Mouse (Mus musculus) limb, embryonic 14.5 days (tissue): ENCODE measurements around the gene Grip1. TPM values are rescaled to one million over a fixed set of nuclear protein-coding genes. Genes with fewer than 3 reads are reported as not detected.
A peak's percentile ranks its signal among the peaks of the same experiment; 100 is the strongest.

ENCODE experiments used
- ATAC-seq: fragments of 200-750 bp; cut with Nextera tagmentation; 2 replicates; pipeline ENCODE4 v1.8.0; 2017; ENCODE audit warnings: low read depth, moderate number of reproducible peaks, moderate TSS enrichment; ENCODE audit not compliant: low FRiP score
- DNase-seq: peaks from one replicate; pipeline ENCODE4 v3.0.0-alpha.2; 2015; ENCODE audit warnings: low spot score
- H3K27ac ChIP-seq: fragments of 300-500 bp; sonication (generic); replicated peaks from 2 replicates; pipeline ENCODE4 v1.5.1; 2014; ENCODE audit warnings: low read depth, mild to moderate bottlenecking, low read length, moderate library complexity, mixed read lengths
- H3K27me3 ChIP-seq: fragments of 300-500 bp; sonication (generic); 2 replicates; pipeline ENCODE4 v1.6.1; 2014; ENCODE audit warnings: low read length, mixed read lengths; ENCODE audit not compliant: control insufficient read depth, insufficient read depth
- H3K36me3 ChIP-seq: fragments of 300-500 bp; sonication (generic); 2 replicates; pipeline ENCODE4 v1.6.1; 2014; ENCODE audit warnings: mild to moderate bottlenecking, low read length, moderate library complexity, mixed read lengths; ENCODE audit not compliant: control insufficient read depth, insufficient read depth
- H3K4me1 ChIP-seq: fragments of 300-500 bp; sonication (generic); 2 replicates; pipeline ENCODE4 v1.6.1; 2014; ENCODE audit warnings: antibody characterized with exemption, low read length, mixed read lengths; ENCODE audit not compliant: control insufficient read depth, insufficient read depth
- H3K4me2 ChIP-seq: fragments of 300-500 bp; sonication (generic); replicated peaks from 2 replicates; pipeline ENCODE4 v1.6.1; 2014; ENCODE audit warnings: low read depth, mild to moderate bottlenecking, low read length, moderate library complexity; ENCODE audit not compliant: severe bottlenecking
- H3K4me3 ChIP-seq: fragments of 300-500 bp; sonication (generic); replicated peaks from 2 replicates; pipeline ENCODE4 v1.5.1; 2014; ENCODE audit warnings: low read length
- H3K9ac ChIP-seq: fragments of 300-500 bp; sonication (generic); 2 replicates; pipeline ENCODE4 v1.6.1; 2014; ENCODE audit warnings: mild to moderate bottlenecking, low read depth, low read length, moderate library complexity; ENCODE audit not compliant: severe bottlenecking
- H3K9me3 ChIP-seq: fragments of 300-500 bp; sonication (generic); 2 replicates; pipeline ENCODE4 v1.6.1; 2016; ENCODE audit warnings: low read length; ENCODE audit not compliant: control insufficient read depth
- POLR2A ChIP-seq: fragments of 200-500 bp; IDR thresholded peaks from 2 replicates; pipeline ENCODE4 v1.8.0; 2012; ENCODE audit warnings: inconsistent platforms, mild to moderate bottlenecking, moderate library complexity, borderline replicate concordance; ENCODE audit not compliant: insufficient read depth, insufficient read length; ENCODE audit errors: extremely low read depth
- WGBS: fragments of 180-500 bp; shearing (Covaris S2); extraction: QIAGEN DNeasy Blood & Tissue Kit; methylation state at CpG from one replicate; pipeline ENCODE4 v1.1.7; 2014; 5-methylcytosine and 5-hydroxymethylcytosine counted together
- polyA plus RNA-seq, 2 experiments: library from polyadenylated mRNA; depleted of rRNA in 1 of 2; stranded (reverse) in 1 of 2; unstranded in 1 of 2; fragments of >200 nt; fragmentation: Nextera tagmentation in 1 of 2; extraction: Ambion mirVana in 1 of 2; gene quantifications; 2 replicates each; pipeline versions ENCODE4 v1.2.1 to v1.2.3; 2012 to 2014

The Grip1 gene
- polyA plus RNA-seq, 2 experiments, result 5.9 to 7.6 TPM

- Histone ChIP-seq H3K9ac (no peak overlapping the region), H3K27me3 (no peaks in the 10 kb centered on the region), H3K27ac (no peak overlapping the region), H3K4me1 (no peaks in the 10 kb centered on the region), H3K9me3 (no peaks in the 10 kb centered on the region), H3K36me3 (no peaks in the 10 kb centered on the region), H3K4me2 (no peak overlapping the region), H3K4me3 (no peak overlapping the region)
- 68% methylated on average over 4 of the region's 4 CpGs for WGBS
- DNase-seq (no peak), ATAC-seq (no peak)
- TF ChIP-seq POLR2A, result no peak
Measured at GRCm38 (mm10) chr10:119415106-119415505, 38.5 kb upstream of the Grip1 start.

DNA sequence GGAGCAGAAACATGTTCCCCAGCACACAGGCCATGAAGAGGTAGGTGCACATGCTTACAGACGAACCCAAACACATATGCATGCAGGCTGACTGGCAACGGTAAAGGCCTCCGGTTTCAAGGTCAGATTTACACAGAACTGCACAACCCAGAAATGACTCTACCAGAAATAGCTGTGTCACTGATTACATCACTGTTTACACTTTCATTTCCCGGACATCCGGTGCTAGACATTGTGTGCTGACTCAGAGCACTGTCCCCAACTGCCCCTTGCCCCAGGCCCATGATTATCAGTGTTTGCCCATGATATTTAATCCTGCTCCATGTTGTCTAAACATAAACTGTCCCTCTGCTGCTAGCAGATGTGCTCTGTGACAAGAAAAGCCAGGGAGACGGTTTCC, 32.2 kb upstream of the Grip1 start:
- Histone ChIP-seq H3K9me3 (no peaks in the 10 kb centered on the region), H3K27me3 (no peaks in the 10 kb centered on the region), H3K9ac (no peak overlapping the region), H3K27ac (no peak overlapping the region), H3K36me3 (no peaks in the 10 kb centered on the region), H3K4me1 (no peaks in the 10 kb centered on the region), H3K4me2 (no peak overlapping the region), H3K4me3 (no peak overlapping the region)
- DNase-seq, result no peak
- 70% methylated on average over 6 of the region's 6 CpGs for WGBS
- ATAC-seq, result no peak
- no peak for TF ChIP-seq POLR2A

GRCm38 (mm10) chr10:119423821-119424534, 29.7 kb upstream of the Grip1 start:
- Histone ChIP-seq H3K27ac (no peak overlapping the region), H3K36me3 (no peaks in the 10 kb centered on the region), H3K9ac (no peak overlapping the region), H3K9me3 (no peaks in the 10 kb centered on the region), H3K4me3 (no peak overlapping the region), H3K4me2 (no peak overlapping the region), H3K4me1 (no peaks in the 10 kb centered on the region), H3K27me3 (no peaks in the 10 kb centered on the region)
- DNase-seq, result no peak
- TF ChIP-seq POLR2A, result no peak
- 71% methylated on average over 11 of the region's 11 CpGs for WGBS
- ATAC-seq, result peak; percentile 57

- Histone ChIP-seq H3K4me2 (no peak overlapping the region), H3K27ac (no peak overlapping the region), H3K4me3 (no peak overlapping the region), H3K9me3 (no peaks in the 10 kb centered on the region), H3K9ac (no peak overlapping the region), H3K27me3 (no peaks in the 10 kb centered on the region), H3K36me3 (no peaks in the 10 kb centered on the region), H3K4me1 (no peaks in the 10 kb centered on the region)
- TF ChIP-seq POLR2A, result no peak
- no peak for ATAC-seq
- WGBS, result 91% methylated on average over 7 of the region's 7 CpGs
- DNase-seq, result no peak
Measured at GRCm38 (mm10) chr10:119427653-119428052, 26.0 kb upstream of the Grip1 start.

DNA sequence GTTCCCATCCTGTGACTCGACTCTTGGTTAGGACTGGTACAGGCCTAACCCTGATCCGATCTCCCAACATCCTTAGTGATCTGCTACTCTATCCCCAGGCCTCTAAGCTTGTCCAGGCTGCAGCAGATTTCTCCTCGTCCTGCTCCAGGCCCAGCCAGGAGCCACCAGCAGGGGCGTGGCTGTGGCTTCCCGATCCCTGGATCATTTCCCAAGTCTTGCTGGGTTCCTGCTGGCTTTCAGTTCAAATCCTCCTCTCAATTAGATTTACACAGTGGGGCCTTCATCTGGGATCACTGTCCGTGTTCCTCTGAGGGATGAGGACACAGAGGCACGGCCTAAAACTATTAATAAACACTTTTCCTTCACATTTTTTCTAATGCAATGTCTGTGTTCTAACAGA, 25.5 kb upstream of the Grip1 start:
- no peaks in the 10 kb centered on the region for H3K36me3 ChIP-seq
- no peak for TF ChIP-seq POLR2A
- ATAC-seq, result no peak
- H3K27ac ChIP-seq, result no peak overlapping the region
- no peaks in the 10 kb centered on the region for H3K4me1 ChIP-seq
- H3K4me3 ChIP-seq, result no peak overlapping the region
- H3K9me3 ChIP-seq, result no peaks in the 10 kb centered on the region
- no peak overlapping the region for H3K4me2 ChIP-seq
- H3K9ac ChIP-seq, result no peak overlapping the region
- no peak for DNase-seq
- 67% methylated on average over 7 of the region's 7 CpGs for WGBS
- no peaks in the 10 kb centered on the region for H3K27me3 ChIP-seq
